Mouse (Mus musculus) kidney, postnatal 0 days (tissue): ENCODE data around the gene Plpp4. TPM values are rescaled to one million over a fixed set of nuclear protein-coding genes. Genes with fewer than 3 reads are reported as not detected.

Experiments used
- ATAC-seq: fragments of 200-750 bp; cut with Nextera tagmentation; replicated peaks from 2 replicates; pipeline ENCODE4 v1.8.0; 2017; ENCODE audit warnings: low read depth, moderate number of reproducible peaks, moderate TSS enrichment, moderate library complexity; ENCODE audit not compliant: low FRiP score
- DNase-seq: peaks from one replicate; pipeline ENCODE4 v3.0.0-alpha.2; 2016; ENCODE audit warnings: low spot score
- H3K27ac ChIP-seq: fragments of 300-500 bp; sonication (generic); 2 replicates; pipeline ENCODE4 v1.5.1; 2014; ENCODE audit warnings: mild to moderate bottlenecking
- H3K27me3 ChIP-seq: fragments of 300-500 bp; sonication (generic); 2 replicates; pipeline ENCODE4 v1.6.1; 2014; ENCODE audit warnings: low read length, mixed read lengths; ENCODE audit not compliant: insufficient read depth
- H3K36me3 ChIP-seq: fragments of 300-500 bp; sonication (generic); 2 replicates; pipeline ENCODE4 v1.6.1; 2014; ENCODE audit warnings: low read length, mixed read lengths; ENCODE audit not compliant: insufficient read depth
- H3K4me1 ChIP-seq: fragments of 300-500 bp; sonication (generic); replicated peaks from 2 replicates; pipeline ENCODE4 v1.6.1; 2014; ENCODE audit warnings: antibody characterized with exemption, low read length, mixed read lengths; ENCODE audit not compliant: insufficient read depth
- H3K4me2 ChIP-seq: fragments of 300-500 bp; sonication (generic); 2 replicates; pipeline ENCODE4 v1.6.1; 2014; ENCODE audit warnings: mild to moderate bottlenecking, low read length, moderate library complexity, mixed read lengths
- H3K4me3 ChIP-seq: fragments of 300-500 bp; sonication (generic); replicated peaks from 2 replicates; pipeline ENCODE4 v1.5.1; 2014; ENCODE audit warnings: low read depth, low read length
- H3K9ac ChIP-seq: fragments of 300-500 bp; sonication (generic); 2 replicates; pipeline ENCODE4 v1.6.1; 2014; ENCODE audit warnings: low read depth, low read length
- H3K9me3 ChIP-seq: fragments of 300-500 bp; sonication (generic); replicated peaks from 2 replicates; pipeline ENCODE4 v1.6.1; 2016; ENCODE audit warnings: low read length, inconsistent platforms, mixed read lengths
- CTCF ChIP-seq: IDR thresholded peaks from 2 replicates; pipeline ENCODE4 v1.5.1; 2016; ENCODE audit warnings: antibody characterized with exemption, low read depth, mild to moderate bottlenecking, moderate library complexity
- WGBS: fragments of 180-500 bp; shearing (Covaris S2); extraction: QIAGEN DNeasy Blood & Tissue Kit; methylation state at CpG from one replicate; pipeline ENCODE4 v1.1.7; 2014; 5-methylcytosine and 5-hydroxymethylcytosine counted together
- polyA plus RNA-seq: library from polyadenylated mRNA; unstranded; fragments of >200 nt; fragmentation: Nextera tagmentation; extraction: Ambion mirVana; gene quantifications from 2 replicates; pipeline ENCODE4 v1.2.1, GENCODE M21; 2015

The Plpp4 gene
- polyA plus RNA-seq, 1 experiment from 2014 or later, result 2.4 TPM

- no peak for ATAC-seq
- WGBS, result 63% methylated on average over 7 of the region's 7 CpGs
- no peak overlapping the region for H3K27ac ChIP-seq
- H3K9me3 ChIP-seq, result no peaks in the 10 kb centered on the region
- H3K9ac ChIP-seq, result no peak overlapping the region
- H3K4me2 ChIP-seq, result no peak overlapping the region
- H3K27me3 ChIP-seq, result no peaks in the 10 kb centered on the region
- no peak for TF ChIP-seq CTCF
- H3K4me3 ChIP-seq, result no peak overlapping the region
- no peaks in the 10 kb centered on the region for H3K36me3 ChIP-seq
- no peaks in the 10 kb centered on the region for H3K4me1 ChIP-seq
- DNase-seq, result no peak
Observed at GRCm38 (mm10) chr7:129285186-129285868, 28.5 kb downstream of the Plpp4 start.

- Histone ChIP-seq H3K9ac (no peak overlapping the region), H3K4me3 (no peak overlapping the region), H3K27ac (no peak overlapping the region), H3K36me3 (no peaks in the 10 kb centered on the region), H3K9me3 (no peaks in the 10 kb centered on the region), H3K4me1 (no peaks in the 10 kb centered on the region), H3K4me2 (no peak overlapping the region), H3K27me3 (no peaks in the 10 kb centered on the region)
- TF ChIP-seq CTCF, result peak; percentile 58
- 81% methylated on average over 1 of the region's 1 CpGs for WGBS
- no peak for ATAC-seq
- DNase-seq, result no peak
Observed at GRCm38 (mm10) chr7:129293211-129293610, 36.4 kb downstream of the Plpp4 start.

GRCm38 (mm10) chr7:129301622-129302021 lies 44.8 kb downstream of the Plpp4 start:
- no peak overlapping the region for H3K4me2 ChIP-seq
- ATAC-seq, result no peak
- no peak overlapping the region for H3K27ac ChIP-seq
- H3K9ac ChIP-seq, result no peak overlapping the region
- H3K36me3 ChIP-seq, result no peaks in the 10 kb centered on the region
- DNase-seq, result no peak
- H3K4me1 ChIP-seq, result no peaks in the 10 kb centered on the region
- TF ChIP-seq CTCF, result no peak
- no peaks in the 10 kb centered on the region for H3K27me3 ChIP-seq
- H3K9me3 ChIP-seq, result no peaks in the 10 kb centered on the region
- H3K4me3 ChIP-seq, result no peak overlapping the region
- WGBS, result 94% methylated on average over 5 of the region's 5 CpGs

GRCm38 (mm10) chr7:129303356-129303755 lies 46.5 kb downstream of the Plpp4 start:
- H3K9ac ChIP-seq, result no peak overlapping the region
- no peaks in the 10 kb centered on the region for H3K9me3 ChIP-seq
- 29% methylated on average over 4 of the region's 4 CpGs for WGBS
- no peaks in the 10 kb centered on the region for H3K27me3 ChIP-seq
- ATAC-seq (no peak), DNase-seq (peak; percentile 13)
- TF ChIP-seq CTCF, result no peak
- no peaks in the 10 kb centered on the region for H3K4me1 ChIP-seq
- no peaks in the 10 kb centered on the region for H3K36me3 ChIP-seq
- no peak overlapping the region for H3K4me2 ChIP-seq
- H3K27ac ChIP-seq, result no peak overlapping the region
- no peak overlapping the region for H3K4me3 ChIP-seq

GRCm38 (mm10) chr7:129307042-129307825 lies 50.4 kb downstream of the Plpp4 start:
- no peaks in the 10 kb centered on the region for H3K27me3 ChIP-seq
- H3K27ac ChIP-seq, result no peak overlapping the region
- no peak overlapping the region for H3K9ac ChIP-seq
- TF ChIP-seq CTCF, result peak; percentile 70
- no peaks in the 10 kb centered on the region for H3K4me1 ChIP-seq
- no peaks in the 10 kb centered on the region for H3K9me3 ChIP-seq
- H3K4me3 ChIP-seq, result no peak overlapping the region
- no peak for ATAC-seq
- no peak overlapping the region for H3K4me2 ChIP-seq
- DNase-seq, result peak; percentile 67
- no peaks in the 10 kb centered on the region for H3K36me3 ChIP-seq
- WGBS, result 29% methylated on average over 13 of the region's 13 CpGs

GRCm38 (mm10) chr7:129308661-129309060 lies 51.8 kb downstream of the Plpp4 start:
- no peaks in the 10 kb centered on the region for H3K36me3 ChIP-seq
- no peak overlapping the region for H3K9ac ChIP-seq
- H3K4me3 ChIP-seq, result no peak overlapping the region
- no peak overlapping the region for H3K4me2 ChIP-seq
- DNase-seq (peak; percentile 78), ATAC-seq (no peak; the same call in 1 of the 2 replicates)
- H3K9me3 ChIP-seq, result no peaks in the 10 kb centered on the region
- WGBS, result 17% methylated on average over 6 of the region's 6 CpGs
- TF ChIP-seq CTCF, result no peak
- H3K27me3 ChIP-seq, result no peaks in the 10 kb centered on the region
- H3K4me1 ChIP-seq, result no peaks in the 10 kb centered on the region
- no peak overlapping the region for H3K27ac ChIP-seq
